Mouse (Mus musculus): ENCODE results near the gene Cdon.

Cdon gene

GRCm38 (mm10) chr9:35438286-35439061, 17.5 kb downstream of the Cdon start:
- peak; percentile 58 for DNase-seq

DNA sequence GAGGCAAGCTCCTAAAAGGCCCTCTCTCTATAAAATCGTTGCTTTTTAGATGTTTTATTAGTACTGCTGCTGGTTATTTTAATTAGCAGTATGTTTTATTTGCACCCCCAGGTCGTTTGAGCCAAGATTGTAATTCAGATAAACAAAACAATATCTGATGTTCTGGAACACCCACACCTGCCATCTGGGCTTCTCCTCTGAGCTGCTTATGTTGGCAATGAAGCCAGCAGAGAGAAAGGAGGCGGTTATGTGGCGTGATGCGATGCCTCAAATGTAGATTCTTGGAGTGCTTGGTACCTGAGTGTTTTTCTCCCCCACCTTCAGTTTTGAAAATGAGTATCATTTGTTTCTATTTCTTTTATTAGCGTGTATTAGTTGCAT, 18.1 kb downstream of the Cdon start:
- peak; percentile 91 for DNase-seq

- no peak for DNase-seq
Measured at GRCm38 (mm10) chr9:35439754-35440153, 18.8 kb downstream of the Cdon start.

GRCm38 (mm10) chr9:35442476-35442875, 21.5 kb downstream of the Cdon start:
- no peak for DNase-seq

DNA sequence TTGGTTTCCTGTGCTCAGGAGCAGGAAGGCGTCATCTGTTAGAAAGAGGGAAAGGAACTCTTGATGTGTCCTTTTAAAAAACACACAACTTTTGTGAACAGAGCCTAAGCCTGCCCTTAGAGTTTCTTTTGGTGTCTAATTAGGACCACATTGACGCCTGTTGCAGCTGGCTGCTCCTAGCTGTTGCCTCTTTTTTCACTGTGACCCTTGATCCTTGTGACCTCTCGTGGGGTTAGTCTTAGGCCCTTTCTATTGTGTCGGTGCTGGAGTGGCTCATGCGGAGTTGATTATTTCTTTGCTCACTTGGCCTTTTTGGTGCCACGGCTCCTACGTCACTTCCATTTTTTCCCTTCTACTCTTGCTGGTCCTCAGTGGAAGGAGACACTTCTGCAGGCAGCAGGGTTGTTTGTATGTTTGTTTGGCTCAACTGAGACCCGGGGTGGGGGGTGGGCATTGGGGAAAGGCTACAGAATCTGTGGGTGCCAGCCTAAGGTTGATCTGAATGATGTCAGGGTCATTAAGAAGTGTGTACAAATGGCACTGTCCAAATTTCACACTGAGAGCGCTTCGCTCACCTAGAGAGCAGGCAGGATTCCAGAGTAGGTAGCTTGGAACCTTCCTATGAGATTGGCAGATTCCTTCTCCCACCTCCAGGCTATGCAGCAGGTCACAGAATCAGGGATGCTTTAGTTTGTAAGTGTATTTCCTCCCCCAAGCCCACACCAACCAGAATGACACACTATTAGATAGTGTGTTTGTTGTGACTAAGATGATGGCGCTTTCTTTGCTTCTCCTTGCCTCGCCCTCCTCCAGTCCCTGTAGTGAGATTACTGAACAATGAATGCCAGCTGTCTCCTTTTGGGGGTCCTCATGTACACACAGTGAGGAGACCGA, 22.9 kb downstream of the Cdon start:
- DNase-seq = no peak

GRCm38 (mm10) chr9:35444512-35444886, 23.6 kb downstream of the Cdon start:
- no peak for DNase-seq

DNA sequence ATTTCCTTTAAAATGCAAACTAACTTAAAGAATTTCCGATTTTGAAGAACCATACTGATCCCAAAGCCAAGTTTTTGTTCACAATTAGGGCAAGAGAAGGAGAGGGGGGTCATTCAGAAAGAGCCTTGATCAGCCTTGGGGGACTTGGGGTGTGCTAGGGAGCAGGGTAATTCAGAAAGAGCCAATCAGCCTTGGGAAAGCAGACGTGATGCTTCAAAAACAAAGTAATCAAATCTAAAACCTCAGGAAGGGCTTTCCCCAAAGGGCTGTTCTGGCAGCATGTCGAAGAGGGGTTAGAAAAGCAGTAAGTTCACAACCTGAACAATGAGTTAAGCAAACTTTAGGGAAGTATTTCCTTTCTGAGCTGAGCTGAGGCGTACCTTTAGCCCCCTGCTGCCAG, 26.0 kb downstream of the Cdon start:
- DNase-seq = no peak

DNA sequence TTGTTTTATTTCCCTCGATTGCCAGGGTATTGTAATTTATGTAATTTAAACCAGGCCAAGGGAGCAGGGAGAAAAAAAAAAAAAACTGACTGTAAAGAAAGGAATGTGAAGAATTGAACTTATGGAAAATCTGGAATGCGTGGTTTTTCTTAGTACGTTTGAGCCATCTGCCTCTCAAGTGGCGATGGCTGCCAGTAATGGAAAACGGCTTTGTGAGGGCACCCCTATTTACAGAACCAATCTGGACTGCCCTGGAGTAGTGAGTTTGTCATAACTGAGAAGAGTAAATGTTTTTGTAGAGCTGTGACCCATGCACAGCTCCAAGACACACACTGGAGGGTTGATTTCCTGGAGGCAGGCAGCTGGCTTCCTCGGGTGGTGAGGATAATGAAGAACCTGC, 32.4 kb downstream of the Cdon start:
- no peak for DNase-seq

DNA sequence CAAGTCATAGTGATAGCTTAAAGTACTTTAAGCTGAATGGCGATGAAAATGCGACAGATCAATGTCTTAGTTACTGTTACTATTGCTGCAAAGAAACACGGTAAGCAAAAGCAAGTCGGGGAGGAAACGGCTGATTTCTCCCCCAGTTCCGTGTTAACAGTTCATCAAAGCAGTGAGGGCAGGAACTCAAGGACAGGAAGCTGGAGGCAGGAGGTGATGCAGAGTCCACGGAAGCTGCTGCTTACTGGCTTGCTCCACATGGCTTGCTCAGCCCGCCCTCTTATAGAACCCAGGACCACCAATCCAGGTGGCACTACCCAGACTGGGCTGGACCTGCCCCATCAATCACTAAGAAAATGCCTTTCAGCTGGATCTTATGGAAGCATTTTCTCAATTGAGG, 38.7 kb downstream of the Cdon start:
- no peak for DNase-seq

DNA sequence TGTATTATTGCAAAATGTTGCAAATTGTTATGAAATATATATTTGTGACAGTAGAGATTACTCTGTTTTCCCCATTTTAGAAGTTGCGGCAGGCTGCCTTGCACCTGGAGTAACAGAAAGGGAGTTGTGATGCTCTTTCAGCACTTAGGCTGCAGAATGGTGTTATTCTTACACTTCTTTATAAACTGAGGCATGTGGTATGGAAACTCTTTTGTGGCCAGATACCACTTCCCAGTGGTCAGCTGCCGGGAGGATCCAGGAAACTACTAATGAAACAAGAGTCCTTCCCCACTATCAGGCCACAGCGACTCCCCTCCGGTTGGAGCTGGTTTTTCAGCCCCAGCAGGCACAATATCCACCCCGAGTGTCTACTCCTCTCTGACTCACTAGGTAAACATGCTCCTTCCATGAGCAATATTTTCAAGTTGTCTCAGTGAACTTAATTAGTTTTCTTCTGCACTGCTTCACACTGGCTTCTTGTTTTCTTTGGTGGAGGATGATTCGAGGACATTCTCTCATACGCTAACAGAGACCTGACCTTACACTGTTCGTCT, 46.4 kb downstream of the Cdon start:
- no peak for DNase-seq

DNA sequence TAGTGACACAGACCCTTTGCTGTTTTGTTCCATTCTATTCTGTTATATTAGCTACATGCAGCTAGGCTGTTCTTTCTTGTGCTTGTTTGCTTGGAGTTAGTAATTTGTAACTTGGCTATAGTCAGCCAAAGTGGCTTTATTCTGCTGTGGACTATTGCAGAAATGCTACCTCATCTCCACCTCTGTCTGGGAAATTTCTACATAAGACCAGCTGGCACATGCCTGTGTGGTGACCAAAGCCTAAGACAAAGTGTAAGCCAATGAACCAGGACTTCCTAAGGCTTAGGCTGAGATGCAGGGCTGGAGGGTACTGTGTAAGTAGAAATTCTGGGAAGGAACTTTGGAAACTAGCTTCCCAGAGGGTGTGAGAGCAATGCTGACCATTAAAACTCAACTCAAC, 48.0 kb downstream of the Cdon start:
- no peak for DNase-seq

DNA sequence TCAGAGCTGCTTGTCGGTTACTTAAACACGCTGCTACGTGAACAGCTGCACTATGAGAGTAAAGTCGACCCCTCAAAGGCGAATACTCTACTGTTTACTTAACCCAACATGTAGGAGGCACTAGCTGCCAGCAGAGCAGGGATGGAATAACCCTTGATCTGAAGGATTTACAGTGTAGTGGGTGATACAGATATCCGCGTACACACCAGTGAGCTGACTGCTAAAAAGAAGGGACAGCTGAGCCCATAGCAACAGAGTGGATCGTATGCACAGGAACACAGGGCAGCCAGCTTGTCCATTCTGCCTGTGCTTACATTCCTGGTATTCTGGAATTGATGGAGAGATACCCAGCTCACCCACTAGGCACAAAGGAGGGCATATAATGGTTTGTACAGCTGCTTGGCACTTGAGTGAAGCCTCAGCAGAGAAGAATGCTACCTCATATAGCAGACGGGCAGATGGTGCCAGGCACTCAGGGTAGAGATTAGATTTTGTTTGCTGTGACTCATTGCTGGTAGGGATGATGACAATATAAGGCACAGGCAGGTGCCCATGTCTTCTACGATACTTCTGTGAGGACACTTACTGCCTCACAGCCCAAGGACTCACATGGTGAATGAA, 53.3 kb downstream of the Cdon start:
- no peak for DNase-seq

GRCm38 (mm10) chr9:35475394-35475793, 54.5 kb downstream of the Cdon start:
- DNase-seq = no peak

- no peak for DNase-seq
Measured at GRCm38 (mm10) chr9:35479456-35479855, 58.5 kb downstream of the Cdon start.

GRCm38 (mm10) chr9:35482014-35482898, 61.3 kb downstream of the Cdon start:
- DNase-seq = no peak

DNA sequence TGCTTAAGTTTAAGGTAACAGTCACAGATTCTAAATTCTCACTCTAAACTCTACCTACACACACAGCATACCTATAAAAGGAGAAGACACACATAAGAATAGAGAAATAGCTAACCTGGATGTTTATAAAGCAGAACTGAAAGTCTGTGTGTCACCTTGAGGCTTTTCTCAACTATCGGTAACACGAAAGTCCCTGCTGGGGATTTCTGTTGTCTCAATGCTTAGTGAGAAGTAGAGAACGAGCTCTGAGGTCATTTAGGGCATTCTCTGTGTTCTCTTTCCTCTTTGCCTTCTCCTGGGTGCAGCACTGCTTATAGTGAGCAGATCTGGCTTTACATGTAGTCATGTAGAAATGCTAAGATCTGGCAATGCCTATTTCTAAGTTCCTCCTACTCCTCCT, 63.0 kb downstream of the Cdon start:
- no peak for DNase-seq

GRCm38 (mm10) chr9:35486616-35487015, 65.7 kb downstream of the Cdon start:
- DNase-seq = no peak

- DNase-seq = peak; percentile 53
Measured at GRCm38 (mm10) chr9:35488496-35488895, 67.6 kb downstream of the Cdon start.

DNA sequence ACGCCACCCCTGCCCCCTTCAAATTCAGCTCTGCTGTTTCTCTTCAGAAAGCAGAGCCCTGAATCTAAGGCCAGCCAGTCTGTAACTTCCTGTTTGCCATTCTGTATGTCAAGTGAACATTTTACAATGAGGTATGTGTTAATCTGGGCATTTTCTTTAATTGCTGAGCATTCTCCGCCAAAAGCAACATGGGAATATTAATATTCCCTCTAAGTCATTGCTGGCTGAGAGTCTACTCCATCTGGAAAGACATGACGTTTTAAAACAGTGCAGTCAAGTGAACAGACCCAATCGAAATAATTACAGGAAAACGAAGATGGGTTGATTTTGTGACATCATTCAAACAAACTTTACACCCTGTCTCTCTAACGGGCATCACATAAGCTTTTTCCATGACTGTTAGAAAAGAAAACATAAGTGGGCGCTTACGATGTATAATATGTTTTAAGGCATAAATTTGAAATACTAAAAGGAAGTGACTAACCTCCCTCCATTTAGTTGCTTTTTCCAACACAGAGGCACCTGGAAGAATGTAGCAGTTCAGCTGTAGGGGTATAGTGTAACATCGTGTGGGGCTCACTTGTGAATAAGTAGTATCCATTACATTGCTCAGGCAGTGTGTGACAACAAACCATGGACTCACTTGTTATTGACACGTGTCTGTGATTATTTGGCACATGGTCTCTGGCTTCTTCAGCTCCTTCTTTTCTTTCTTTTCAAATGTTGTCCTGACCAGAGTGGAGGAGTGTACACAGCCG, 70.4 kb downstream of the Cdon start:
- DNase-seq = no peak

DNA sequence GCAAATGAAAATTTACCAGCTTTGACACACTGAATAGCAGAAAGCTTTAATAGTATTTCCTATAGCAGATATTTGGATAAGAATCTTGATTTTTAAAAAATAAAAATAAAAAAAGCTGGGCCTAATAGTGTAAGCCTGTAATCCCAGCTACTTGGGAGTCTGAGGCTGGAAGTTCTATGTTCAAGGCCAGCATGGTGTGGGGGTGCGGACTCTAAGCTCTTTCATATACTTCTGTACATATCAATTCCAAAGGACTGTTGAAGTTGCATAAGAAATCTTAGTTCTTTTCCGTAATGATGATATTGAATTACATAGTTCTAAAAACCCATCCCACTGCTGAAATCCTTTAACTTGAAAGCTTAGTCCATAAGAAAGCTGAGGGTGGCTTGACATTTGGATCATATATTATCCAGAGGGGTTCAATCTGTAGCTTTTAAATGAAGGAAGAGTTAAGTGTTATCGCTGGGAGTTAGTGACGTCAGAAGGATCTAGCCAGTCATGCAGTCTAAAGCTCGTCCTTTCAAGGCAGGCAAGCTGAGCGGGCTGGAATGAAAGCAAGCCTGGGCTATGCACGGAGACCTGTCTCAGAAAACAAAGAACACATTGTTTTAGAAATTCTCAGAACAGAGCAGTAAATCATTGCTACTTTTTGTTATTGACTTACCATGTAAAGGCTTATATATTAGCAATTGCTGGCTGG, 72.3 kb downstream of the Cdon start:
- no peak for DNase-seq

DNA sequence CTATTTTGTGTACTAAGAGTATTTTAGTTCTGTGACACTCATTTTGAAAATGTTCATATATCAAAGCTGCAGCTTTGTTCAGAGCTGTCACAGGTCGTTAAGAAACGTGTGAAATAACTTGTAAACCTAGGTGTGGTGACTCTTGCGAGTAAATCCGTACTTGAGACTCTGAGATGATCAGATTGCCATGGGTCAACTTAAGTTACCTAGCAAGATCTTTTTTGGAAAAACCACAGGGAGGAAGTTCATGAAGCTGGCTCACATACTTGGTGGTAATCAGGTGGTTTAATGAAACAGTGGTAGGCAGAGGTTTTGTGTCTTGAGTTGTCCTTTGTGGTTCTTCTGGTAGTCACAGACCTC, 72.8 kb downstream of the Cdon start:
- DNase-seq = no peak
